Mouse (Mus musculus) neural tube, embryonic 11.5 days (tissue): Measurements from ENCODE around the gene Cel. TPM values are rescaled to one million over a fixed set of nuclear protein-coding genes. Genes with fewer than 3 reads are reported as not detected.
"Not testable (repeated sequence)": the region's sequence is repeated elsewhere in the genome, so short reads cannot be mapped to it uniquely, and the experiment has no call there.

Experiments used
- ATAC-seq: fragments of 200-750 bp; cut with Nextera tagmentation; 2 replicates; pipeline ENCODE4 v1.8.0; 2017; ENCODE audit warnings: moderate number of reproducible peaks, mild to moderate bottlenecking, moderate TSS enrichment, moderate library complexity; ENCODE audit not compliant: insufficient read depth, low FRiP score, low TSS enrichment
- DNase-seq: peaks from one replicate; pipeline ENCODE4 v3.0.0-alpha.2; 2015; ENCODE audit warnings: low spot score
- H3K27ac ChIP-seq: fragments of 300-500 bp; sonication (generic); 2 replicates; pipeline ENCODE4 v1.5.1; 2014; ENCODE audit warnings: low read depth, mild to moderate bottlenecking, low read length
- H3K27me3 ChIP-seq: fragments of 300-500 bp; sonication (generic); 2 replicates; pipeline ENCODE4 v1.6.1; 2014; ENCODE audit warnings: mild to moderate bottlenecking, low read length, mixed read lengths; ENCODE audit not compliant: control insufficient read depth, insufficient read depth
- H3K36me3 ChIP-seq: fragments of 300-500 bp; sonication (generic); 2 replicates; pipeline ENCODE4 v1.6.1; 2014; ENCODE audit warnings: mild to moderate bottlenecking, low read length, moderate library complexity, mixed read lengths; ENCODE audit not compliant: control insufficient read depth, insufficient read depth
- H3K4me1 ChIP-seq: fragments of 300-500 bp; sonication (generic); 2 replicates; pipeline ENCODE4 v1.6.1; 2014; ENCODE audit warnings: low read length, mixed read lengths; ENCODE audit not compliant: control insufficient read depth, insufficient read depth
- H3K4me2 ChIP-seq: fragments of 300-500 bp; sonication (generic); 2 replicates; pipeline ENCODE4 v1.6.1; 2014; ENCODE audit warnings: low read depth, mild to moderate bottlenecking, moderate library complexity
- H3K4me3 ChIP-seq: fragments of 300-500 bp; sonication (generic); 2 replicates; pipeline ENCODE4 v1.5.1; 2014; ENCODE audit warnings: low read depth, low read length
- H3K9ac ChIP-seq: fragments of 300-500 bp; sonication (generic); 2 replicates; pipeline ENCODE4 v1.6.1; 2014; ENCODE audit warnings: mild to moderate bottlenecking, low read length
- H3K9me3 ChIP-seq: fragments of 300-500 bp; sonication (generic); 2 replicates; pipeline ENCODE4 v1.6.1; 2016; ENCODE audit warnings: low read length; ENCODE audit not compliant: control insufficient read depth
- WGBS: fragments of 180-500 bp; shearing (Covaris S2); extraction: QIAGEN DNeasy Blood & Tissue Kit; methylation state at CpG from one replicate; pipeline ENCODE4 v1.1.7; 2014; 5-methylcytosine and 5-hydroxymethylcytosine counted together
- polyA plus RNA-seq: library from polyadenylated mRNA; unstranded; fragments of >200 nt; fragmentation: Nextera tagmentation; extraction: Ambion mirVana; gene quantifications from 2 replicates; pipeline ENCODE4 v1.2.1, GENCODE M21; 2014

The Cel gene
- polyA plus RNA-seq, 1 experiment from 2014 or later, result not detected

GRCm38 (mm10) chr2:28521571-28522151 is 41.5 kb downstream of the Cel start:
- DNase-seq (no peak), ATAC-seq (no peak)
- H3K4me2 ChIP-seq, result no peak overlapping the region
- no peaks in the 10 kb centered on the region for H3K27me3 ChIP-seq
- no peak overlapping the region for H3K4me3 ChIP-seq
- no peaks in the 10 kb centered on the region for H3K36me3 ChIP-seq
- peaks cover 27% of the 10 kb centered on the region for H3K4me1 ChIP-seq
- H3K9me3 ChIP-seq, result no peaks in the 10 kb centered on the region
- H3K27ac ChIP-seq, result no peak overlapping the region
- no peak overlapping the region for H3K9ac ChIP-seq
- WGBS, result 89% methylated on average over 6 of the region's 6 CpGs

DNA sequence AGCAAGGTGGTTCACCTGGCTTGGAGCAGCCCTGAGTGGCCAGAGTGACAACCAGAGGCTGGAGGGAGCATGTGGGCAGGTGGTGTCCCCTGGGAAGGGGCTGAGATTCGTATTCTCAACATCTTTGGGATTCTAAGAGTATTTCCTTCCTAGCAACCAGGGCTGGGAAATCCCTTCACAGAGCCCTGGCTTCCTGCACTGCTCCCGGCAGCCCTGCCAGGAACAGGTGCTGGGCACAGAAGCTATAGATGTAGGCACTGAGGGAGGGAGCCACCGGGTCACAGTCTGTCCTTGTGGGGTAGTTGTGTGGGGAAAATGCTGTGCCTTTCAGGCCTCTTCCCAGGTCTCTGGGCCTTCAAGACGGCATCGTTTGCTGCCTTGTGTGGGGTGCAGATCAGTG is 42.6 kb downstream of the Cel start:
- DNase-seq (no peak), ATAC-seq (no peak)
- no peaks in the 10 kb centered on the region for H3K27me3 ChIP-seq
- no peaks in the 10 kb centered on the region for H3K36me3 ChIP-seq
- no peak overlapping the region for H3K4me3 ChIP-seq
- no peaks in the 10 kb centered on the region for H3K9me3 ChIP-seq
- 70% methylated on average over 5 of the region's 5 CpGs for WGBS
- no peak overlapping the region for H3K27ac ChIP-seq
- no peak overlapping the region for H3K9ac ChIP-seq
- H3K4me1 ChIP-seq, result peaks cover 20% of the 10 kb centered on the region
- H3K4me2 ChIP-seq, result no peak overlapping the region

- WGBS, result 43% methylated on average over 2 of the region's 2 CpGs
- Histone ChIP-seq H3K27ac (no peak overlapping the region), H3K9ac (no peak overlapping the region), H3K4me3 (no peak overlapping the region), H3K36me3 (no peaks in the 10 kb centered on the region), H3K9me3 (no peaks in the 10 kb centered on the region), H3K4me2 (no peak overlapping the region), H3K27me3 (no peaks in the 10 kb centered on the region), H3K4me1 (peaks cover 12% of the 10 kb centered on the region)
- no peak for ATAC-seq
- no peak for DNase-seq
These were observed 45.0 kb downstream of the Cel start for GRCm38 (mm10) chr2:28518231-28518630.

- H3K9ac ChIP-seq, result no peak overlapping the region
- H3K27ac ChIP-seq, result no peak overlapping the region
- WGBS, result 48% methylated on average over 5 of the region's 5 CpGs
- ATAC-seq (no peak), DNase-seq (peak; percentile 64)
- H3K27me3 ChIP-seq, result no peaks in the 10 kb centered on the region
- H3K4me1 ChIP-seq, result peaks cover 12% of the 10 kb centered on the region
- H3K36me3 ChIP-seq, result no peaks in the 10 kb centered on the region
- no peaks in the 10 kb centered on the region for H3K9me3 ChIP-seq
- H3K4me2 ChIP-seq, result no peak overlapping the region
- H3K4me3 ChIP-seq, result no peak overlapping the region
These were observed 45.8 kb downstream of the Cel start for GRCm38 (mm10) chr2:28517206-28517909.

- Histone ChIP-seq H3K36me3 (no peaks in the 10 kb centered on the region), H3K9me3 (no peaks in the 10 kb centered on the region), H3K4me2 (peak overlapping the region; percentile 94), H3K9ac (peak overlapping the region; percentile 95), H3K27me3 (no peaks in the 10 kb centered on the region), H3K4me3 (peak overlapping the region; percentile 82), H3K27ac (no peak overlapping the region), H3K4me1 (peaks cover 12% of the 10 kb centered on the region)
- DNase-seq (peak; percentile 86), ATAC-seq (no peak)
- WGBS, result 15% methylated on average over 5 of the region's 5 CpGs
These were observed 48.7 kb downstream of the Cel start for GRCm38 (mm10) chr2:28514489-28514888.

- Histone ChIP-seq H3K9ac (peak overlapping the region; percentile 95), H3K27me3 (no peaks in the 10 kb centered on the region), H3K4me2 (peak overlapping the region; percentile 94), H3K36me3 (no peaks in the 10 kb centered on the region), H3K4me3 (peak overlapping the region; percentile 82), H3K27ac (peak overlapping the region; percentile 75), H3K4me1 (peaks cover 12% of the 10 kb centered on the region), H3K9me3 (no peaks in the 10 kb centered on the region)
- peak; percentile 32 for ATAC-seq
- DNase-seq, result peak; percentile 59
- 5% methylated on average over 44 of the region's 47 CpGs for WGBS
These were observed 49.5 kb downstream of the Cel start for GRCm38 (mm10) chr2:28513431-28514370.

GRCm38 (mm10) chr2:28512798-28513401 is 50.3 kb downstream of the Cel start, which contains the start of gene Ralgds:
TSS of gene Ralgds (plus strand) at chr2:28513125.
- no peaks in the 10 kb centered on the region for H3K27me3 ChIP-seq
- DNase-seq, result peak; percentile 81
- peak within 1 kb of the TSS; percentile 75 for H3K27ac ChIP-seq
- WGBS, result 0% methylated on average over 19 of the region's 71 CpGs
- peaks cover 12% of the 10 kb centered on the region for H3K4me1 ChIP-seq
- ATAC-seq, result peak; percentile 33; the same call in 1 of the 2 replicates
- peak within 1 kb of the TSS; percentile 82 for H3K4me3 ChIP-seq
- no peaks in the 10 kb centered on the region for H3K36me3 ChIP-seq
- no peaks in the 10 kb centered on the region for H3K9me3 ChIP-seq
- H3K9ac ChIP-seq, result peak within 1 kb of the TSS; percentile 95
- peak within 1 kb of the TSS; percentile 94 for H3K4me2 ChIP-seq

- H3K36me3 ChIP-seq, H3K27ac ChIP-seq, H3K4me2 ChIP-seq, H3K4me3 ChIP-seq, H3K9me3 ChIP-seq, ATAC-seq, DNase-seq, H3K9ac ChIP-seq, H3K27me3 ChIP-seq: not testable (repeated sequence)
- 51% methylated on average over 5 of the region's 5 CpGs for WGBS
- peaks cover 12% of the 10 kb centered on the region for H3K4me1 ChIP-seq
These were observed 51.6 kb downstream of the Cel start for GRCm38 (mm10) chr2:28511600-28511999.
